ENCODE assay signal across 7 mouse cellular contexts in genomic region chr4:129134799-129135585, GRCm38 (mm10). TPM values are rescaled to one million over a fixed set of nuclear protein-coding genes. Genes with fewer than 3 reads are reported as not detected.
DNase-seq lines count a peak whose midpoint lies in the region; ATAC-seq and TF ChIP-seq lines count a peak whose summit lies in the region.

No protein-coding gene starts in this region.

- peak; percentile 58 for TF ChIP-seq CTCF in embryonic fibroblast, embryonic 13.5 days (IDR thresholded peaks at IDR 0.05; ENCODE audit: borderline replicate concordance, insufficient read depth, low read length)
- TF ChIP-seq CTCF in spleen, adult 2 months (IDR thresholded peaks at IDR 0.05; ENCODE audit: extremely low read depth, insufficient read depth, insufficient read length, insufficient replicate concordance), result peak; percentile 77; the same call in 1 of the 2 replicates

- peaks cover 14% of the 10 kb centered on the region for H3K27me3 ChIP-seq in spleen, adult 2 months (ENCODE audit: control insufficient read depth, insufficient read depth, low read length)

- H3K36me3 ChIP-seq in spleen, adult 2 months (ENCODE audit: control insufficient read depth, insufficient read depth, low read length), result no peaks in the 10 kb centered on the region

- peak; percentile 48 for ATAC-seq in megakaryocyte progenitor cell, adult 5-6 weeks (replicated peaks; ENCODE audit: poor library complexity)

- no peak for TF ChIP-seq POLR2A in embryonic fibroblast, embryonic 13.5 days (IDR thresholded peaks at IDR 0.05; ENCODE audit: low read depth, low read length)
- TF ChIP-seq POLR2A in spleen, adult 2 months (IDR thresholded peaks at IDR 0.05; ENCODE audit: low read depth, low read length), result no peak

- peak overlapping the region; percentile 21; the same call in 1 of the 2 replicates for H3K4me3 ChIP-seq in brown adipose tissue, adult 24 weeks (ENCODE audit: insufficient read depth, low read depth, low read length)
- no peak overlapping the region for H3K4me3 ChIP-seq in embryonic fibroblast, embryonic 13.5 days (ENCODE audit: insufficient read depth, low read length)
- H3K4me3 ChIP-seq in spleen, adult 2 months (ENCODE audit: extremely low read depth, insufficient read depth, insufficient read length), result no peak overlapping the region

- peak; percentile 62 for DNase-seq in Muller cell, postnatal 12 days (ENCODE audit: inconsistent ontology term)
- DNase-seq in heart, postnatal 10 days, result peak; percentile 84 to 88
- peak; percentile 75 to 88 for DNase-seq in kidney, postnatal 36 days
- DNase-seq in spleen, adult 2 months (ENCODE audit: low read depth in 1 of 2, low spot score in 2 of 2), result peak in 1 of 2 experiments; percentile 56

- no peaks in the 10 kb centered on the region for H3K4me1 ChIP-seq in brown adipose tissue, adult 24 weeks (ENCODE audit: control insufficient read depth, insufficient read depth, insufficient read length, low read length)
- H3K4me1 ChIP-seq in embryonic fibroblast, embryonic 13.5 days (ENCODE audit: control insufficient read depth, insufficient read depth, low read length), result no peaks in the 10 kb centered on the region; the same call in 1 of the 2 replicates
- H3K4me1 ChIP-seq in spleen, adult 2 months (ENCODE audit: control insufficient read depth, insufficient read depth, insufficient read length), result peaks cover 4% of the 10 kb centered on the region

- intact Hi-C loops in heart, postnatal 10 days (cut with DNase I), result loop anchor here (1.0 to 5.0 kb wide), 3 partner anchors 44 to 322 kb away; no protein-coding TSS in a partner anchor

- WGBS in spleen, adult 2 months, result 14% methylated on average over 15 of the region's 15 CpGs

- H3K27ac ChIP-seq in brown adipose tissue, adult 24 weeks (replicated peaks; ENCODE audit: low read depth, low read length), result no peak overlapping the region
- no peak overlapping the region for H3K27ac ChIP-seq in embryonic fibroblast, embryonic 13.5 days (ENCODE audit: insufficient read depth, low read length)
- no peak overlapping the region for H3K27ac ChIP-seq in spleen, adult 2 months (ENCODE audit: insufficient read depth, low read length)

RNA-seq across cellular contexts. Expression of gene Fndc5, which starts 1.8 kb away (rescaled TPM):
- 1.2 and 1.8 TPM in 2 replicates for polyA plus RNA-seq in brown adipose tissue, adult 24 weeks (2012; ENCODE audit: insufficient read depth, insufficient read length, missing spikeins)
- polyA plus RNA-seq in embryonic fibroblast, embryonic 13.5 days (2011; ENCODE audit: insufficient read length, low read depth, missing spikeins), result 0.53 and 1.1 TPM in 2 replicates
- 100 to 1,000 TPM; 162 to 167 TPM for total RNA-seq in heart, postnatal 10 days (2021)
- total RNA-seq in megakaryocyte progenitor cell, adult 5-6 weeks (2015), result not detected in 2 replicates
- total RNA-seq in megakaryocyte progenitor cell, adult 5-6 weeks (2017), result not detected in 2 replicates
- 0.58 and 0.70 TPM in 2 replicates for polyA plus RNA-seq in spleen, adult 2 months (2012; rRNA removed)

RNA-seq across cellular contexts. Expression of gene Hpca, which starts 13.2 kb away (rescaled TPM):
- not detected in 2 replicates for polyA plus RNA-seq in brown adipose tissue, adult 24 weeks (2012; ENCODE audit: insufficient read depth, insufficient read length, missing spikeins)
- not detected in 2 replicates for polyA plus RNA-seq in embryonic fibroblast, embryonic 13.5 days (2011; ENCODE audit: insufficient read length, low read depth, missing spikeins)
- total RNA-seq in heart, postnatal 10 days (2021), result under 1 TPM in 1 of 2 experiments, not detected in 1; 0.47 TPM
- total RNA-seq in megakaryocyte progenitor cell, adult 5-6 weeks (2015), result not detected in 2 replicates
- not detected in 2 replicates for total RNA-seq in megakaryocyte progenitor cell, adult 5-6 weeks (2017)
- polyA plus RNA-seq in spleen, adult 2 months (2012; rRNA removed), result 0.05 TPM in 1 of 2 replicates, not detected in the other

RNA-seq across cellular contexts. Expression of gene Tmem54, which starts 29.6 kb away (rescaled TPM):
- not detected in 2 replicates for polyA plus RNA-seq in brown adipose tissue, adult 24 weeks (2012; ENCODE audit: insufficient read depth, insufficient read length, missing spikeins)
- polyA plus RNA-seq in embryonic fibroblast, embryonic 13.5 days (2011; ENCODE audit: insufficient read length, low read depth, missing spikeins), result not detected in 2 replicates
- not detected for total RNA-seq in heart, postnatal 10 days (2021)
- 1.6 TPM in 1 of 2 replicates, not detected in the other for total RNA-seq in megakaryocyte progenitor cell, adult 5-6 weeks (2015)
- total RNA-seq in megakaryocyte progenitor cell, adult 5-6 weeks (2017), result 0.12 TPM in 1 of 2 replicates, not detected in the other
- polyA plus RNA-seq in spleen, adult 2 months (2012; rRNA removed), result 0.60 TPM in 1 of 2 replicates, not detected in the other

RNA-seq across cellular contexts. Expression of gene S100pbp, which starts 54.5 kb away (rescaled TPM):
- polyA plus RNA-seq in brown adipose tissue, adult 24 weeks (2012; ENCODE audit: insufficient read depth, insufficient read length, missing spikeins), result 4.6 and 12.6 TPM in 2 replicates
- polyA plus RNA-seq in embryonic fibroblast, embryonic 13.5 days (2011; ENCODE audit: insufficient read length, low read depth, missing spikeins), result 59.9 and 65.4 TPM in 2 replicates
- total RNA-seq in heart, postnatal 10 days (2021), result 10 to 100 TPM; 18.0 to 21.7 TPM
- 25.1 and 42.6 TPM in 2 replicates for total RNA-seq in megakaryocyte progenitor cell, adult 5-6 weeks (2015)
- 13.2 and 23.5 TPM in 2 replicates for total RNA-seq in megakaryocyte progenitor cell, adult 5-6 weeks (2017)
- polyA plus RNA-seq in spleen, adult 2 months (2012; rRNA removed), result 14.7 and 16.3 TPM in 2 replicates

RNA-seq across cellular contexts. Expression of gene Yars, which starts 54.6 kb away (rescaled TPM):
- polyA plus RNA-seq in brown adipose tissue, adult 24 weeks (2012; ENCODE audit: insufficient read depth, insufficient read length, missing spikeins), result 18.8 and 19.3 TPM in 2 replicates
- polyA plus RNA-seq in embryonic fibroblast, embryonic 13.5 days (2011; ENCODE audit: insufficient read length, low read depth, missing spikeins), result 104 and 112 TPM in 2 replicates
- 10 to 100 TPM; 38.8 to 39.2 TPM for total RNA-seq in heart, postnatal 10 days (2021)
- total RNA-seq in megakaryocyte progenitor cell, adult 5-6 weeks (2015), result 25.2 and 28.0 TPM in 2 replicates
- total RNA-seq in megakaryocyte progenitor cell, adult 5-6 weeks (2017), result 55.3 and 60.7 TPM in 2 replicates
- 8.6 and 10.9 TPM in 2 replicates for polyA plus RNA-seq in spleen, adult 2 months (2012; rRNA removed)
